Mouse (Mus musculus) cerebellum, postnatal 14 days (tissue): ENCODE results near the gene Apom.
"Not testable (repeated sequence)": the region's sequence is repeated elsewhere in the genome, so short reads cannot be mapped to it uniquely, and the experiment has no call there.

Experiments used
- DNase-seq, 2 experiments: peaks; one replicate each; pipeline ENCODE4 v3.0.0; 2021; ENCODE audit warnings: mixed read lengths in 2 of 2

Apom gene

DNA sequence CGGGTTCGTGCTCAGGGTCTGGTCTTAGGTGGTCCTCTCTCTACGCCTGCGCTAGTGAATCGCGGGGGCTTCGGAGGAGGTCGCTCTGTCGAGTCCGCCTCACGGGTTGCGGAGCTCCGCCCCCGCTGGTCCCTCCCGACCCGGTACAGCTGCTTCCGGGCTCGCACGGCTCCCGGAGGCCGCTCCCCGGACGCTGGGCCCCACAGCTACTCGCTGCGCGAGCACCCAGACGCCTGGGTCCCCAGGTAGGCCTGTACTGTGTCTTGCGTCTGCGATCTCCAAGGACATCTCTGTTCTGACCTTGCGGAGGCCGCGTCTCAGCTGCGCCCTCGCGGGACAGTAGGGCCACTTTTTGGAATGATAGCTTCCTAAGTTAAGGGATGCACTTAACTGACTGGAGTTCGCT is 5.6 kb downstream of the Apom start, which contains the start of gene D17H6S53E:
TSS of gene D17H6S53E (plus strand) at position 168 of the 406 bp plus-strand sequence.
- DNase-seq, result peak; percentile 72 to 79

DNA sequence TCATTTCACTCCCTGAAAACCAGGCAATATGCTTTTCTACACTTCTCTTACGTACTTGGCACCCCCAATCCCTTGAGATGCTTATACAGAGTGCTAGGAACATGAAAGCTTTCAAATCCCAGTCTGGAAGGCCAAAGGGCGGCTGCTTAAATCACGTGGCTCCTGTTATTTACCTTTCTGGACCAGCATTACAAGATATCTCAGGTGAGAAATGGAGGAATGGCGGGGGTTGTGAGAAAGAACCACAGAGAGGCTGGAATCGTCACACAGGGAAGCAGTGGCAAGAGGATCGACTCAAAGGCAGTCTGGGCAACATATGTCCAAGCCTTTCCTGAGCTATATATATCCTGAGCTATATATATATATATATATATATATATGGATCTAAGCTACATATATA is 6.3 kb downstream of the Apom start:
- no peak for DNase-seq

DNA sequence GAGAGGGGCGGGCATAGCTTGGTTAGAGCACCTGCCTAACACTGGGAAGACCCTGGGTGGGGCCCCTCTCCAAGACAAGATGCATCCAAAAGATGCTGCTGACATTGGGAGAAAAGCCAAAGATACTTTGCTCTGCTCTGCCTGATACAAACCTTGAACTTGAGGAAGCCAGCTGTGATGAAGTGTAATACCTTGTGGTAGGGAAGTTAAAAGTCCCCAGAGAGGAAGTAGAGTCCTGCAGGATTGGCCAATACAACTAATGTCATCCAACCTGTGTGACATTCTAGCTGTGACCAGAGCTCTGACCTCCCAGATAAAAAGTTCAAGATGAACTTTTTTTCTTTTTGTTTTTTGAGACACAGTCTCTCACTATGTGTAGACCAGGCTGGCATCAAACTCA is 6.8 kb downstream of the Apom start:
- DNase-seq, result no peak

DNA sequence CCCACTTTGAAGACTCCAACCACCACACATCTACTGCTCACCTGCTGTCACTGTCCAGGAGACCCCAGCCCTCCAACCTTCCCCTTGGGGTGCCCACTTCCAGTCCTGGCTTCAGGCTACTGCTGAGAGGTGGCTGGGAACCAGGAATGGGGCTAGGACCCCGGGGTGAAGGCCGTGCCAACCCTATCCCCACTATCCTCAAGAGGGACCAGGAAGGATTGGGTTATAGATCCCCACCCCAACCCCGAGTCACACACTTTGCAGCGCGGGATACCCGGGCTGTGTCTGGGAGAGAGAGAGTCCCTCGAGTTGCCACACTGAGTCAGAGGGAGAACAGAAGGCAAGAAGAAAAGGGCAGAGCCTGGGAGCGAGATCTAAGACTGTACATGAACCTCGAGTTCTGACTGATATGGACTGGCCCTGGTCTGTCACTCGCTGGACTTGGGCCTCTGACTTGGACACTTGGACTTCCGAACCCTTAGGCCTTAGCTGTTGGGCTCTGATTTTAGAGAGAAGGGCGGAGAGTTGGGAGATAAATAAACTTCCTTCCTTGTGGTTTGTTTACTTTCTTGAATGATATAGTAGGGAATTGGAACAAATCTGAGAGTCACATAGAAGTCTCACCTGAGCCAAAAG is 7.5 kb downstream of the Apom start:
- DNase-seq, result not testable (repeated sequence)

DNA sequence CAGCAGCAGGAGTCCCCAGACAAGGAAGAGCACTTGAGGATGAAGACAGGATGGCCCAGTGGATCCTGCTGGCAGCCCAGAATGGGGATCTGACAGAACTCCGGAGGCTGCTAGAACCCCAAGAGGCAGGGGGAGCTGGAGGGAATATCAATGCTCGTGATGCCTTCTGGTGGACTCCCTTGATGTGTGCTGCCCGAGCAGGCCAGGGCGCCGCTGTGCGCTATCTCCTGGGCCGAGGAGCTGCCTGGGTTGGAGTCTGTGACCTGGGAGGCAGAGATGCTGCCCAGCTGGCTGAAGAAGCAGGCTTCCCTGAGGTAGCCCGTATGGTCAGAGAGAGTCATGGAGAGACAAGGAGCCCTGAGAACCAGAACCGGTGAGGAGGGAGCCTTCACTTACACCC is 8.6 kb downstream of the Apom start:
- DNase-seq, result not testable (repeated sequence)

DNA sequence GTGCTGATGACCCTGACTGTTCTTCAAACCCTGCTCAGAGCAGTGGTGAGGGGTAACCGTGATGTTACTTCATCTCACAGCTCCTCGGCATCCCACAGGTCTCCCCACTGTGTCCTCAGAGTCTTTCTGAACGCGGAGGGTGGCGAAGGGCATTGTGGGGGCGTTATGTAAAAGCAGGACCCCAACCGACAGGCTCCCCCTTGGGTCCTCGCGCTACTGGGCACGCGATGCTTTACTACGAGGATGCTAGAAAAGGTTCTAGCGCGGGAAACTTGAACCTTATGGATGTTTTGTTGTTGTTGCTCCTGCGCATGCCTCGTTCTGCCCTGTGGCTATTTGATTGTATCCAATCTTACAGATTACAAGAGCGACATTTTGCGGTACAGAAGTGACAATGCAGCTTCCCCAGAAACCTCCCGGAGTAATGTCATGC is 10.0 kb downstream of the Apom start, which contains the start of gene Csnk2b:
TSS of gene Csnk2b (minus strand) at position 183 of the 433 bp plus-strand sequence.
- DNase-seq, result peak; percentile 81 to 82

DNA sequence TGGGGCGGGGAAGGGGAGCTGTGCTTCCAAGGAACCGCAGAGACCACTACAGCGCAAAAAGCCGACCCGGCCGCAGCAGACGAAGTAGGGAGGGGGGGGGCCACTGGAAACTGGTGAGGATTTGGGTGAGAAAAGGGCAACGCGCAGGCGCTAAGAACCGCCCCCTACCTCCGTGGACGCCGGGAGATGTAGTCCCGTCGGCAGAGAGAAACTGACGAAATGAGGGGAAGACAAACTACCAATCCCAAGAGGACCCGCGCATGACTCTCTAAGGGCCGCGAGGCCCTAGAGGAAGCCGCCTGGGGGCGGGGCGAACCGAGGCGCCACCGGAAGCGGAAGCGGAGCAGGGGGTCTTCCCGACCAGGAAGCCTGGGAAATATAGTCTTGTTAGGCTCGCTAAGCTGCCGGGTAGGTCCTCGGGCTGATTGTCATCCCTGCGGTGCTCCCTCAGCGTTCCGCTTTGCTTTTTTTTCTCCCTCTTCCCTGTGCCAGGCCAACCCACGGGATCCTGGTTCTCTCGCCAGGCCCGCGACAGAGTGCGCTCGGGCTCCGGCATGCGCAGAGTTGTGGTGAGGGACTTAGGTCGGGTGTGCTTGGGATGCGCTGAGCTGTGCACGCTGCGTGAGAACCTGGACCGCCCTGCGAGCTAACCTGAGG is 10.6 kb downstream of the Apom start, which contains the start of gene Gpank1:
TSS of gene Gpank1 (plus strand) at position 313 of the 657 bp plus-strand sequence.
- peak; percentile 99 for DNase-seq

DNA sequence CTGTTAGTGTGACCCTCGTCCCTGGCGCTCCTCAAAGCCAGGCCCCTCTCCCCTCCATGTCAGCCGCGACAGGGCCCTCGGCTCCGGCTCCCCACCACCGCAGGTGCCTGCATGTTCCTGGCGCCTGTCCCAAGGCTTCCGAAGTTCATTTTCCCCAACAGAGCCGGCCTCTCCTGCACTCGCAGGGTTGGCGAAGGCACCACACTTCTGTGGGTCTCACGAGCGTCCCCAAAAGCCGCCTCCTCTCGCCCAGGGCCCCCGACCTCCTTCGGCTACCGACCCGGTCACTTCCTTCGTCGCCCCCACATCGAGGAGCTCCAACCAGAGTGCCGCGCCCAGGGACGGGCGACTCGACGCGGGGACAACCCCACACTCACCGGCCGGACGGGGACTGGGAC is 11.1 kb downstream of the Apom start:
- DNase-seq, result peak; percentile 72 to 76

DNA sequence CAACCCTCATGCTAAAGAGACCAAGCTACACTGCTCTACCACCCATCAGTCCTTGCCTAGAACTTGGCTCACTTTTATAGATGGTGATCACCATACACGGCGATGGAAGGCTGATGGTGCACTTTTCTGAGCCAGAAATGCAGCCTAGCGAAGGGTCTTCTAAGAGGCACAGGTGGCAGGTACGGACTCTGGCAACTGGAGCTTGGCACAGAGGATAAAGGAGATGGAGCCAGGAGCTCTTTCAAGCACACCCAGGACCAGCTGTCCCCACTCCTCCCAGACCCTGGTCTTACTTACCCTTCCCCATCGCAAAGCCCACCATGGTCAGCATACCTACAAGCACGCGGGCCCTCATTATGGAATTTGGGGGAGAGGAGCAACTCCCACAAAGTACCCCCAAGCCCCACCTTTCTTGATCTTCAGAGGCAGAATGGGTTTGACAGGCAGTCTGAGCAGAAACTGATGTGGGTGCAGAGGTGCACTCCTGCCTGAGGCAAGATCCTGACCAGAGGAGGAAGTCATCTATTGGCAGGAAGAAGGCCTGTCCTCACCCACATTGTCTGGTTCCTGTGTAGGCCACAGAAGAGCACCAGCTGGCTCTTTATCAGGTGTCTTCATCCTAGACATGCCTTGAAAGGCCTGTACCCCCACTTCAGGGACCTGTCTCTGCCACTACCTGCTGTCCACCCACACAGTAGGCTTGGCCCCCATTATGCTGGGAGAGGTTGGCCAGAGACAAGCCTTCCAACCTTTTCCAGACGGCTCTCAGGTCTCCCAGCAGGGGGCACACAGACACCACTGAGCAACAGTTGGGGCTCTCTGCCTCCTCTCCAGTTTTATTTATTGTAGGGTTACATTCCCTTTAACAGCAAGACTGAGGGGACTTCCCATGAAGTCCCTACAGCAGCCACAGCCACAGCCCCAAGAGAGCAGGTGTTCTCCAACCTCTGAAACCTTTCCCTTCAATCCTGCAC is 16.5 kb downstream of the Apom start, which contains the start of gene Ly6g5b:
TSS of gene Ly6g5b (minus strand) at position 383 of the 974 bp plus-strand sequence.
- DNase-seq, result peak; percentile 60 to 64

DNA sequence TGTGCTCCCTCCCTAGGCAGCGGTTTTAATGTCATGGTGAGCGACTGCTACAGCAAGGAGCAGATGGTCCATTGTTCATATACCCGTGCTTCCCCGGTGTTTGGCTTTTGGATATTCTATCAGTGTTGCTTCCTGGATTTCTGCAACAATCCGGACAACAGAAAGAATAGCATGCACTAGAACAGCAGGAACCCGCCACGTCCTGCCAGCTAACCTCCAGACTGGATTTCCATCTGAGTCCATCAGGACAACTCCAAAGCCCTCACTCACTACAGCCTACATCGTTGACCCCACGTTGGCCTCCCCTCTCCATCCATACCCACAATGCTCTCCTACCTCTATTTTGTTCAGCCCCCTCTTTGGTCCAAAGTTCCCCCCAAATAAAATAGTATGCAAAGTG is 20.1 kb downstream of the Apom start:
- no peak for DNase-seq

DNA sequence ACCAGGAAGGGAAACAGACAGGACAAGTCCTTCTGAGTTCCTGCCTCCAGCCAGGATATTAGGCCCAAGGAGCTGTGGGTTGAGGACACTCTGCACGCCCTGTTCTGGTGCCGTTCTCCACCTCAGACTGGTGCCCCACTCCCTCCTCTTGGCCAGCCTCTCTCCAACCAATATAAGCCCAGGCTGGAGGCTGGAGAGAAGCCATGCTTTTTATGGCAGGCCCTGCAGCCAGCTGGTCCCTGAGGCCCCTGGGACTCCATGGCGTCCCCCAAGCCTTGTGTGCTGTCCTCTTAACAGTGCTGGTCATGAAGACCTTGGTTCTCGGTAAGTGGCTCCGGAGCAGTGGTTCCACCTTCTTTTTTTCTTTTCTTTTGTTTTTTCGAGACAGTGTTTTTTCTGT is 23.8 kb downstream of the Apom start, which contains the start of gene Ly6g5c:
TSS of gene Ly6g5c (plus strand) at position 183 of the 400 bp plus-strand sequence.
- peak; percentile 82 to 84 for DNase-seq

DNA sequence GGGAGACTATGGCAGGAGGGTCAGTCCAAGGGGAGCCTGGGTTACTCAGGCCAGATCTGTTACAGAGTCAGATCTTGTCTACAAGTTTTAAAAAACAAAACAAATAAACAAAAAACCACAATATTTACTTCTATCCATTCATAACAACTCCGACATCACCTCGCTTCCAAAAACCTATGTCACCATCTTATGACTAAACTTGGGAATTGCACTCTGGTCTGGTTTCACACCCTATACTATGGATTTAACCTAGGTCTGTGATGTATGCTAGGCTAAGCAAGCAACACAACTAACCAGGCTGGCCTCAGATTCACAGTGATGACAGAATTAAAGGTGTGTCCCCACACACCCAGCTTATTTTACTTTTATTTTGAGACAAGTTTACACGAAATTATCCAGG is 25.3 kb downstream of the Apom start:
- DNase-seq, result no peak

DNA sequence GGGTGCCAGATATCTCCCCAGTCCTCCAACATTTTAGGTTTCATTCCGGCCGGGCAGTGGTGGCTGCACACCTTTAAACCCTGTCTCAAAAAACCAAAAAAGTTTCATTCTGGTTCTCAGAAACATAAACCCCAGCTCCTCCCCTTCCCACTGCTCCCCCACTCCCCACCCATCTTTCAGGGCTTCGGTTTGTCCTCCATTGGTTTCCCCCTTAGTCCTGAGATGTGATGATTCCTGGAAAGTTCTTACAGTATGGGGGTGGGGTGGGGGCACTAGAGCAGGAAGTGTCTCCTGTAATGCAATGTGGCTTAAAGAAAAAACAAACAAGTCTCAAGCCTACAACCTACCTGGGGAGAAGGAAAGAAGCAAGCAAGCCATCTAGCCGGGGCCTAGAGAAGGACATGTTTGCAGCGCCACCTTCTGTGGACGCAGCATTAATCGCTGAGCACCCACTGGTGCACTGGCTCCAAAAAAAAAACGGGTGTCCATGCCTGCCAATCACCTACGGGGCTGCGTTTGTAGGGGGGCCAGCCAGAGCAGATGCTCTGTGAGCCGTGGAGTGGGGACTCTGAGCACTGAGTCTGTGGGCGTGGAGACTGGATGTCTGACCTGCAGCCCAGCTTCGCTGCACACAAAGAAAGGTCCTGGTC is 26.0 kb downstream of the Apom start:
- peak; percentile 79 to 81 for DNase-seq

DNA sequence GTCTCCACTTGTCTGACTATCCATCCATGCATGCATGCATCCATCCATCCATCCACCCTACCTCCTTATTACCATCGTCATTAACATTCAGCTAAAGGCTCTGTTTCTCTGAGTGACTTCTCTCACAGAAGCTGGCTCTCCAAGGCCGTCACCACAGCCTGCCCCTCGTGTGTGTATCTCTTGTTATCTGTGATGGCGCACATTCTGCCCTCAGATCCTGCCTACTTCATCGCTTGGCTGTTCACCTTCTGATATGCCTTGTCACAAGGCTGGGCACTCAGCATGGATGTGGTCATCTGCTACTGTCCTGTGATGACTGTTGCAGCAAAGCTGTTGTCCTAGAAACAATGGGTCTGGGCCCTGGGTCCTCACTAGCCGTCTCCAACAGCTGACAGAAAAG is 27.1 kb downstream of the Apom start:
- DNase-seq, result no peak

DNA sequence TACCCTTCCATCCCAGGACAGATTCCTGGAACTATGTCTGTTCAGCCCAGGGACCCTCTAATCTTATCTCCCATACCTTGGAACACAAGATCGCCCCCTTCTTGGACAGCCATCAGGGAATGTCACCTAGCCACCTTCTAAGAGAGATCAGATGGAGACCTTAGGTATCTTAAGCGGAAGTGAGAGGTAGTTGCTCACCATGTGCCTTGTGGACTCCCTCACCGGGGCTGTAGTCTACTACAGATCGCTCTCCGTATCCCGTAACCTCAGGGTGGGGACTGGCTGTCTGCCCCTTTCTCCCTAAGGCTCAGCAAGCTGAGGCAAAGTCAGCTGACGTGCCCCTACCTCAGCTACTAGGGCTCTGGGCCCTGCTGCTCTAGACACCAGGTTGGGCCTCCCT is 27.8 kb downstream of the Apom start:
- no peak for DNase-seq

DNA sequence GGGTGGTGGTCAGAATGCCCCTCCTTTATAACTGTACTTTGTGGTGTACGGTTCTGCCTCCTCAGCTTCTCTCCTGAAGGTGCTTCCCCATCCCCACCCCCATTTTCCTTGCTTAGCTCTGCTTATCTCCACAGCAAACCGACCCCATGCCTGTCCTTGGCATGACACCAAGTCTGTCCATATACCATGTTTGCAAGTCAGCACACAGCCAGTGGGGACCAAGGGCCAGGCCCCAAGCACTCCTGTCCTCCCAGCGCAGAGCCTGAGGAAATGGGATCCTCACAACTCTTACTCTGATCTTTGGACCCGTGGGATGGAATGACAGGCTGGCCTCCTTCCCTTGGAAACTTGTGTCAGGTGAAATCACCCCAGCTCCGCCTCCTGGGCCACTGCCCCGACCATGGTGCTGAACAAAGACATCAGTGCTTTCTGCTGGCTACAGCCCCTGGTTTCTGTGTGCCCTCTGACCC is 28.6 kb downstream of the Apom start:
- DNase-seq, result peak in 1 of 2 experiments; percentile 34

DNA sequence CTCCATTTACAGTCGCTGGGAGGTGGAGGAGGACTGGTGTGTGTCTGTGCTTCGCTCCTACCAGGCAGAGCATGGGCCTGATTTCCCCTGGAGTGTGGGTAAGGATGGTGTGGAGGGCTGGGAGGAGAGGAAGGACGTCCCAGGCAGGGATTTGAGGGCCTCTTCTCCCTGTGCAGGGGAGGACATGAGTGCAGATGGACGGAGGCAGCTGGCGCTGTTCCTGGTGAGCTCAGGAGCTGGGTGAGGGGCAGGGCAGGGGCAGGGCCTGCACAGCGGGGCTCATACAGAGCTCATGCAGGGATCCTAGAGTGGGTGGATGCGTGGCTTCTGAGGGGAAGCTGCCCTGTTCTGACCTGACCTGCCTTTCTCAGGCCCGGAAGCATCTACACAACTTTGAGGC is 29.6 kb downstream of the Apom start:
- DNase-seq, result peak in 1 of 2 experiments; percentile 59

DNA sequence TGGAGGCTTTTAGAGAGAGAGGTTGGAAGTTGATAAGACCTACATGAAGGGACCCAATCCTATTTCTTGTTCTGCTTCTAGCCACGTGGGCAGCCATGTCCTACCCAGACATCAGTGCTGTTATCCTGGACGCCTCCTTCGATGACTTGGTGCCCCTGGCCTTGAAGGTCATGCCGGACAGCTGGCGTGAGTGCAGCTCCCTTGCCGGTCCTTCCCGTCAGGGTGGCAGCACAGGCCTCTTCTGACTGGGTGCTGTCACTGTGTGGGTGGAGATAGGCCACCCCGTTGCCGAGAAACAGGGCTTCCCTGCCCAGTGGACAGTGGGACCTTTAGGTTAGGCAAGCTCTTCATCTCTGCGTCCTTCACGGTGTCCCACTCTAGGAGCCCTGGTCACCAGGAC is 30.7 kb downstream of the Apom start:
- no peak for DNase-seq

DNA sequence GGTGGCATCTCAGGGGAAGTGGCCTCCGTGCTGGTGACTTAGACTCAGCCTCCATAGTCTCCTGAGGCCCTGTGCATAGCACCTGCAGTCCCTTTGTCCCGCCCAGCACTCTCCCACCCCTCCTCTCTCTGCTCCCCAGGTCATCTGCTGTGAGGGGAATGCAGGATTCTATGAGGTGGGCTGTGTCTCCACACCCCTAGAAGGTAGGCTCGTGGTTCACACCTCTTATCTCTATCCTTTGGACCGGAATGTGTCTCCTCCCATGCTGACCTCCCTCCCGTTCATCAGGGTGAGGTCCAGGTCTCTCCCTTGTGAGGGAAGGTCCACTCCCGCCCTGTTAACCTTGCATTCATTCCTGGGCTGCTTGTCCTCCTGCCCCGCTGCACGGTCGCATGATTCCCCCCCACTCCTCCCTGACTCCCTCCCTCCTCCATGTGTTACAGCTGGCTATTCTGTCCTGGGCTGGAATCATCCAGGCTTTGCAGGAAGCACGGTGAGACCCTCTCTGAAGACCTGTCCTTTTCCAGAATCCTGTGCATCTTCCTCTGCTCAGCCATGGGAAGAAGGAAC is 31.6 kb downstream of the Apom start:
- no peak for DNase-seq

DNA sequence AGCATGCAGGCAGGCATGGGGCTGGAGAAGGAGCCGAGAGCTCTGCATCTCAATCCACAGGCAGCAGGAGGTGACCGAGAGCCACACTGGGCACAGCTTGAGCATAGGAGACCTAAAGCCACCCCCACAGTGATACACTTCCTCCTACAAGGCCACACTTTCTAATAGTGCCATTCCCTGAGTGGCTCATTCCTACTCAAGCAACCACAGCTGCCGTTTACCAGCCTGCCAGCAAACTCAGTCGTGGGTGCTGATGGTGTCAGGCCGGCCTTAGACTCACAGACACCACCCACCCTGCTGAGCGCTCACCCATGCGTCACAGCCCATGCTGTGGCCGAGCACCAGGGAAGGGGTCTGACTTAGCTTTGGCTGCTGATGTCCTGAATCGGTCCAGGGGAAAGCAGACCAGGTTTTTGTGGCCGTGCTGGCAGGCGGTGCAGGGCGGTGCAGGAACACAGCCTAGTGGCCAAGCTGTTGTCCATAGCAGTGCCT is 34.6 kb downstream of the Apom start:
- DNase-seq, result peak; percentile 74 to 80

DNA sequence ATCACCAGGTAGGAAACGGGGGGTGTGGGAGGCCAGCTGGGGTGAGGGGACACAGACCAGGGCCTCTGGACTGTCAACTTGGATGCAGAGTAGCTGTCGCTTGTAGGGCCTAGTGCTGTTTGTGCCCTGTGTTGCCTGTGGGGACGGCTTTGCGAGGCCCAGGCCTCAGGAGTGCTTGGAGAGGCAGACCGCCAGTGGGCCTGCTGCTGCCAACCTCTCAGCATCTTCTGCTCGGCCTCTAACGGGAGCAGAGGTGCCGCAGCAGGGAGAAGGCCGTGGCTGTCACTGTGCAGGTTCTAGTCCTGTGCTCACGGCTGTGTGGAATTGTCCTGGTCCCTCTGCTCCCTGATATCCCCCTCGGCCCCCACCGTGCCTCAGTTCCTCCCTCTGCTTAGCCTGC is 35.3 kb downstream of the Apom start:
- DNase-seq, result no peak
